Mouse (Mus musculus): ENCODE results near the gene Olfr106-ps.

The Olfr106-ps gene

GRCm38 (mm10) chr17:37390093-37390492 is at the start of gene Olfr106-ps:
Gene Olfr106-ps (plus strand): TSS chr17:37390393.
- no peak for DNase-seq

DNA sequence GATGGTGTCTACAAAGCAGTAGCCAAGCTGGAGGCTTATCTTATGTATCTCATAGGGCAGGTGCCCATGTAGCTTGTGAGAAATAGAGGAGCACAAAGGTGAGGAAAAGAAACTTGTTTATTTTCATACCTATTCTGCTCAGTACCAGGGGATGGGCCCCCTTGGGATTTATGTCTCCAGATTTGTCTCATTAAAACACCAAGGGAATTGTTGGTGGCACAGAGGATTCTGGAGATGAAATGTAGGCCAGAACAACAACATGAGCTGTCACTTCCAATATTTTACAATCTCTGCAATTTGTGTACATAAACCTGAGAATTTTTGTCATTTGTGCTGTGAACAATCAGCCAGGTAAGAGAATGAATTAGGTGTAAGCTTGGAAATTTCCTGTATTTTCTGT is 30.9 kb upstream of the Olfr106-ps start, which contains the start of gene Olfr104-ps:
Olfr104-ps (plus strand) TSS at position 301 of the 400 bp plus-strand sequence.
- DNase-seq: no peak

DNA sequence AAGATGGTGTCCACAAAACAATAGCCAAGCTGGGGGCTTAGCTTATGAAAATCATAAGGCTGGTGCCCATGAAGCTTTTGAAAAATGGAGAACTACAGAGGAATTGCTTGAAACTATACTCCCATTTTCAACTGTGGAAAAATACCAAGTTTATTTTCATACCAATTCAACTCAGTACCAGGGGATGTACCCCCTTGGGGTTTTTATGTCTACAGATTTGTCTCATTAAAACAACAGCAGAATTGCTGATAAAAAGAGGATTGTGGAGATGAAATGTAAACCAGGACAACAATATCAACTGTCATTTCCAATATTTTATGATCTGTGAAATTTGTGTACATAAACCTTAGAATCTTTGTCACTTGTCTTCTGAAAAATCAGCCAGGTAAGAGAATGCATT is 11.5 kb upstream of the Olfr106-ps start, which contains the start of gene Olfr105-ps:
Olfr105-ps (plus strand) TSS at position 301 of the 400 bp plus-strand sequence.
- DNase-seq: no peak

- no peak for DNase-seq
Measured at GRCm38 (mm10) chr17:37398926-37399325, 8.7 kb downstream of the Olfr106-ps start, which contains the start of gene Olfr107. Gene Olfr107 (plus strand): TSS chr17:37399226.

DNA sequence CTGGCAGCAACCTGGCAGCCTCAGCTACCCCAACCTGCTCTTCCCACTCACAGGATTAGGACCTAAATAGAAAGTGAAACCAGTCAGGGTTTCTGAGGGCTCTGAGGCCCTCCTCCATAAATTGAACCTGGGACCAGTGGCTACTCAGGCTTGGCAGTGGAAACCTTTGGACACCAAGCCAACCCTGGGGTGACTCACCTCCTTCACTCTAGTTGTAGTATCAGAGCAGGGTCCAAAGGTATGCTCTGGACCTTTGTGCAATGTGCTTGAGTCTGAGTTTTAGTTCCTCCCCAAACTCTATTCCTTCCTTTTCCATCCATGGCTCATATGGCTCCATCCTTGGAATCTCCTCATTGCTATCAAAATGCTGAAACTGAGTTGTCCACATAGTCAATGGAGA is 23.2 kb downstream of the Olfr106-ps start:
- DNase-seq: no peak

DNA sequence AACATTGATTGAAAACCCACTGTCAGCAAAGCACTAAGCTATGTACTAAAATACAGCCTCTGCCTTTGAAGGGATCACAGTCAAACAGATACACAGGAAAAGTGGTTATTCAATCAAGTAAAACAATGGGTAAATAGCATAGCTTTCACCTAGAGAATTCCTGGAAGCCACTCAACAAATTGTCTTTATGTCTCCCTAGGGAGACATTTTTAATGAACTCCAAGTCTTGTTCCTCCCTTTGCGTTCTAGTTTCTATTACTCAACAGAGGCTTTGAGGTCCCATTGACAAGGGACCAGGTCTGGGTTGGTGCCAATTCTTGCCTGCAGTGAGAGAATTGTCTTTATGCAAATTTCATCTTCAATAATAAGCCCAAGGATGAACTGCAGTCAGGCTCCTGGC is 55.0 kb downstream of the Olfr106-ps start, which contains the start of gene Olfr108:
Olfr108 (plus strand) TSS at position 301 of the 400 bp plus-strand sequence.
- no peak for DNase-seq

All from heart, adult 11 months (tissue).